Mouse (Mus musculus): ENCODE results near the gene Lin28b. TPM values are rescaled to one million over a fixed set of nuclear protein-coding genes. Genes with fewer than 3 reads are reported as not detected.

The Lin28b gene
- polyA plus RNA-seq, 1 experiment, result not detected

GRCm38 (mm10) chr10:45345217-45345616 lies 141.0 kb downstream of the Lin28b start:
- TF ChIP-seq POLR2A (IDR thresholded peaks at IDR 0.05; ENCODE audit: low read depth, low read length) (no peak), CTCF (conservative IDR thresholded peaks at IDR 0.05; ENCODE audit: insufficient read depth, insufficient read length, low read depth, low read length) (no peak)
- DNase-seq, result no peak
- 78% methylated on average over 9 of the region's 9 CpGs for WGBS
- H3K27ac ChIP-seq (ENCODE audit: insufficient read depth, low read depth, low read length), result no peak overlapping the region
- H3K4me3 ChIP-seq (ENCODE audit: insufficient read depth, low read depth, low read length), result no peak overlapping the region
- H3K4me1 ChIP-seq (ENCODE audit: control insufficient read depth, insufficient read depth, low read length), result no peaks in the 10 kb centered on the region
- no peaks in the 10 kb centered on the region for H3K36me3 ChIP-seq (ENCODE audit: control insufficient read depth, insufficient read depth, low read length)
- H3K27me3 ChIP-seq (replicated peaks; ENCODE audit: control insufficient read depth, insufficient read depth, low read length), result no peaks in the 10 kb centered on the region

GRCm38 (mm10) chr10:45344381-45344780 lies 141.8 kb downstream of the Lin28b start:
- H3K4me3 ChIP-seq (ENCODE audit: insufficient read depth, low read depth, low read length), result no peak overlapping the region
- no peaks in the 10 kb centered on the region for H3K4me1 ChIP-seq (ENCODE audit: control insufficient read depth, insufficient read depth, low read length)
- TF ChIP-seq POLR2A (IDR thresholded peaks at IDR 0.05; ENCODE audit: low read depth, low read length), result no peak
- 0 out of 2 replicates have a peak, but pooled peaks have one; percentile 8 for TF ChIP-seq CTCF (conservative IDR thresholded peaks at IDR 0.05; ENCODE audit: insufficient read depth, insufficient read length, low read depth, low read length)
- no peaks in the 10 kb centered on the region for H3K27me3 ChIP-seq (replicated peaks; ENCODE audit: control insufficient read depth, insufficient read depth, low read length)
- no peaks in the 10 kb centered on the region for H3K36me3 ChIP-seq (ENCODE audit: control insufficient read depth, insufficient read depth, low read length)
- WGBS, result 83% methylated on average over 4 of the region's 4 CpGs
- DNase-seq, result no peak
- no peak overlapping the region for H3K27ac ChIP-seq (ENCODE audit: insufficient read depth, low read depth, low read length)

- H3K4me3 ChIP-seq (ENCODE audit: insufficient read depth, low read depth, low read length), result no peak overlapping the region
- no peak overlapping the region for H3K27ac ChIP-seq (ENCODE audit: insufficient read depth, low read depth, low read length)
- H3K36me3 ChIP-seq (ENCODE audit: control insufficient read depth, insufficient read depth, low read length), result no peaks in the 10 kb centered on the region
- WGBS, result 70% methylated on average over 7 of the region's 7 CpGs
- no peaks in the 10 kb centered on the region for H3K4me1 ChIP-seq (ENCODE audit: control insufficient read depth, insufficient read depth, low read length)
- DNase-seq, result no peak
- no peak for TF ChIP-seq POLR2A (IDR thresholded peaks at IDR 0.05; ENCODE audit: low read depth, low read length)
- TF ChIP-seq CTCF (conservative IDR thresholded peaks at IDR 0.05; ENCODE audit: insufficient read depth, insufficient read length, low read depth, low read length), result no peak
- H3K27me3 ChIP-seq (replicated peaks; ENCODE audit: control insufficient read depth, insufficient read depth, low read length), result peaks cover 3% of the 10 kb centered on the region
These were observed 147.1 kb downstream of the Lin28b start for GRCm38 (mm10) chr10:45339106-45339505.

GRCm38 (mm10) chr10:45335434-45336422 lies 150.5 kb downstream of the Lin28b start, which contains the start of gene Bves:
Bves (plus strand) TSS chr10:45335772.
- 2% methylated on average over 116 of the region's 116 CpGs for WGBS
- no peak for DNase-seq
- no peak for TF ChIP-seq CTCF (conservative IDR thresholded peaks at IDR 0.05; ENCODE audit: insufficient read depth, insufficient read length, low read depth, low read length)
- no peak for TF ChIP-seq POLR2A (IDR thresholded peaks at IDR 0.05; ENCODE audit: low read depth, low read length)
- no peak within 1 kb of the TSS for H3K27ac ChIP-seq (ENCODE audit: insufficient read depth, low read depth, low read length)
- H3K4me1 ChIP-seq (ENCODE audit: control insufficient read depth, insufficient read depth, low read length), result no peaks in the 10 kb centered on the region
- no peaks in the 10 kb centered on the region for H3K36me3 ChIP-seq (ENCODE audit: control insufficient read depth, insufficient read depth, low read length)
- peaks cover 3% of the 10 kb centered on the region for H3K27me3 ChIP-seq (replicated peaks; ENCODE audit: control insufficient read depth, insufficient read depth, low read length)
- peak within 1 kb of the TSS; percentile 28; the same call in 1 of the 2 replicates for H3K4me3 ChIP-seq (ENCODE audit: insufficient read depth, low read depth, low read length)

- H3K36me3 ChIP-seq (ENCODE audit: control insufficient read depth, insufficient read depth, low read length), result no peaks in the 10 kb centered on the region
- H3K4me1 ChIP-seq (ENCODE audit: control insufficient read depth, insufficient read depth, low read length), result no peaks in the 10 kb centered on the region
- TF ChIP-seq CTCF (conservative IDR thresholded peaks at IDR 0.05; ENCODE audit: insufficient read depth, insufficient read length, low read depth, low read length), result no peak
- TF ChIP-seq POLR2A (IDR thresholded peaks at IDR 0.05; ENCODE audit: low read depth, low read length), result no peak
- no peak overlapping the region for H3K4me3 ChIP-seq (ENCODE audit: insufficient read depth, low read depth, low read length)
- no peak overlapping the region for H3K27ac ChIP-seq (ENCODE audit: insufficient read depth, low read depth, low read length)
- DNase-seq, result no peak
- H3K27me3 ChIP-seq (replicated peaks; ENCODE audit: control insufficient read depth, insufficient read depth, low read length), result peaks cover 3% of the 10 kb centered on the region
- WGBS, result 21% methylated on average over 7 of the region's 7 CpGs
These were observed 151.3 kb downstream of the Lin28b start for GRCm38 (mm10) chr10:45334925-45335324.

- WGBS, result 73% methylated on average over 7 of the region's 7 CpGs
- DNase-seq, result no peak
These were observed 157.8 kb downstream of the Lin28b start for GRCm38 (mm10) chr10:45328196-45329000.

More at GRCm38 (mm10) chr10:45328196-45329000, 157.8 kb downstream of the Lin28b start:
- H3K27ac ChIP-seq (ENCODE audit: insufficient read depth, low read depth, low read length), result no peak overlapping the region
- no peak overlapping the region for H3K4me3 ChIP-seq (ENCODE audit: insufficient read depth, low read depth, low read length)
- no peaks in the 10 kb centered on the region for H3K36me3 ChIP-seq (ENCODE audit: control insufficient read depth, insufficient read depth, low read length)
- no peaks in the 10 kb centered on the region for H3K4me1 ChIP-seq (ENCODE audit: control insufficient read depth, insufficient read depth, low read length)
- H3K27me3 ChIP-seq (replicated peaks; ENCODE audit: control insufficient read depth, insufficient read depth, low read length), result no peaks in the 10 kb centered on the region; the same call in 1 of the 2 replicates
- no peak for TF ChIP-seq CTCF (conservative IDR thresholded peaks at IDR 0.05; ENCODE audit: insufficient read depth, insufficient read length, low read depth, low read length)
- no peak for TF ChIP-seq POLR2A (IDR thresholded peaks at IDR 0.05; ENCODE audit: low read depth, low read length)

Other genes starting within 250 kb of the Lin28b start
- gene Bves, start 150.6 kb downstream of the Lin28b start, polyA plus RNA-seq (2012; rRNA removed), result 0.07 and 0.34 TPM in 2 replicates
- gene Hace1, start 91.4 kb upstream of the Lin28b start, polyA plus RNA-seq (2012; rRNA removed), result 3.5 and 4.2 TPM in 2 replicates

Data from kidney, adult 2 months (tissue).